In the genomic region with DNA sequence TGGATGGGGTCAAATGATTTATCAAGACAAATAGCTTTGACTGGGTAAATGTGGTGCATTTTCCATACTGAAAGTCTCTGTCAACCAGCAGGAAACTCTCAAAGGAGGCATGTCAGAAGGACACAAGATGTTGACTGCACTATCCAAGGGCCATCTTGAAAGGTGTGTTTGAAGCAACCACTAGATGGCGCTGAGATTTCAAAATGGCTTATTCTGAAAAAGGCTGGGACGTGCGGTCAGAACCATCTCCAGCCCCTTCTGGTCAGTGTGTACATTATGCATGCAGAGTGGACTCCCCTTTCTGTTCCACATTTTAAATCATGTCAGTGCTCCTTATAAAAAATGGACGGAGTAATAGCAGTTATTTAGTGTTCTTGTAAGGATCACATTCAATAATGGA, we compare ENCODE assay signal across 8 mouse cellular contexts.
DNase-seq lines count a peak whose midpoint lies in the region; ATAC-seq and TF ChIP-seq lines count a peak whose summit lies in the region.

No protein-coding gene starts in this region.

- WGBS in neural tube, embryonic 15.5 days: 2% methylated on average over 4 of the region's 4 CpGs
- 7% methylated on average over 4 of the region's 4 CpGs for WGBS in forebrain, embryonic 11.5 days
- WGBS in lung, adult 2 months: 10% methylated on average over 4 of the region's 4 CpGs

- no peaks in the 10 kb centered on the region for H3K36me3 ChIP-seq in neural tube, embryonic 15.5 days
- H3K36me3 ChIP-seq in forebrain, embryonic 11.5 days (ENCODE audit: control insufficient read depth, insufficient read depth, low read length): no peaks in the 10 kb centered on the region

- H3K27me3 ChIP-seq in neural tube, embryonic 15.5 days (replicated peaks): no peaks in the 10 kb centered on the region
- H3K27me3 ChIP-seq in forebrain, embryonic 11.5 days (ENCODE audit: control insufficient read depth, insufficient read depth, low read length): no peaks in the 10 kb centered on the region

- no peak overlapping the region for H3K4me3 ChIP-seq in neural tube, embryonic 15.5 days (replicated peaks)
- no peak overlapping the region for H3K4me3 ChIP-seq in forebrain, embryonic 11.5 days (ENCODE audit: low read depth, low read length)
- H3K4me3 ChIP-seq in lung, adult 2 months (replicated peaks; ENCODE audit: extremely low read depth, low read depth, low read length): no peak overlapping the region

- H3K9me3 ChIP-seq in neural tube, embryonic 15.5 days (replicated peaks): no peaks in the 10 kb centered on the region
- no peaks in the 10 kb centered on the region for H3K9me3 ChIP-seq in forebrain, embryonic 11.5 days (ENCODE audit: control insufficient read depth, low read length)

- no peak overlapping the region for H3K27ac ChIP-seq in neural tube, embryonic 15.5 days (replicated peaks)
- no peak overlapping the region for H3K27ac ChIP-seq in forebrain, embryonic 11.5 days (ENCODE audit: low read depth, low read length)

- no peak overlapping the region for H3K9ac ChIP-seq in neural tube, embryonic 15.5 days (replicated peaks)
- H3K9ac ChIP-seq in forebrain, embryonic 11.5 days (ENCODE audit: low read length): no peak overlapping the region

- H3K4me1 ChIP-seq in neural tube, embryonic 15.5 days: no peaks in the 10 kb centered on the region
- H3K4me1 ChIP-seq in forebrain, embryonic 11.5 days (replicated peaks; ENCODE audit: control insufficient read depth, insufficient read depth, low read length): no peaks in the 10 kb centered on the region
- H3K4me1 ChIP-seq in lung, adult 2 months (ENCODE audit: control insufficient read depth, insufficient read depth, low read length): no peaks in the 10 kb centered on the region

- no peak for TF ChIP-seq POLR2A in lung, adult 2 months (IDR thresholded peaks at IDR 0.05; ENCODE audit: borderline replicate concordance, extremely low read depth, low read depth, low read length)

- DNase-seq in neural tube, embryonic 10.5 days (ENCODE audit: extremely low spot score, low spot score): peak; percentile 49
- DNase-seq in adrenal gland, adult 2 months: peak; percentile 30
- peak; percentile 64 for DNase-seq in forebrain, embryonic 11.5 days (ENCODE audit: low spot score)
- peak; percentile 41 to 65 for DNase-seq in kidney, postnatal 25 days
- DNase-seq in lung, adult 2 months: peak; percentile 7
- peak; percentile 44 for DNase-seq in testis, postnatal 10 days (ENCODE audit: low spot score)
- DNase-seq in gastrocnemius, adult 18-20 months (ENCODE audit: low spot score): no peak

- no peak overlapping the region for H3K4me2 ChIP-seq in neural tube, embryonic 15.5 days
- no peak overlapping the region for H3K4me2 ChIP-seq in forebrain, embryonic 11.5 days (ENCODE audit: low read depth, low read length, severe bottlenecking)

- no peak for ATAC-seq in neural tube, embryonic 15.5 days (ENCODE audit: low FRiP score)
- peak; percentile 91 for ATAC-seq in forebrain, embryonic 11.5 days (replicated peaks; ENCODE audit: low FRiP score)

- TF ChIP-seq CTCF in lung, adult 2 months (IDR thresholded peaks at IDR 0.05; ENCODE audit: insufficient read depth, low read length): peak; percentile 13; the same call in 1 of the 2 replicates
